Mouse (Mus musculus) forebrain, embryonic 13.5 days (tissue): ENCODE results near the gene Eno2. TPM values are rescaled to one million over a fixed set of nuclear protein-coding genes. Genes with fewer than 3 reads are reported as not detected.
"Not testable (repeated sequence)": the region's sequence is repeated elsewhere in the genome, so short reads cannot be mapped to it uniquely, and the experiment has no call there.

Experiments used
- ATAC-seq: fragments of 200-750 bp; cut with Nextera tagmentation; 2 replicates; pipeline ENCODE4 v1.8.0; 2017
- H3K27ac ChIP-seq: fragments of 300-500 bp; sonication (generic); 2 replicates; pipeline ENCODE4 v1.5.1; 2015; ENCODE audit warnings: inconsistent platforms, mild to moderate bottlenecking, moderate library complexity
- H3K27me3 ChIP-seq: fragments of 300-500 bp; sonication (generic); 2 replicates; pipeline ENCODE4 v1.6.1; 2015; ENCODE audit warnings: mild to moderate bottlenecking, inconsistent platforms
- H3K36me3 ChIP-seq: fragments of 300-500 bp; sonication (generic); 2 replicates; pipeline ENCODE4 v1.6.1; 2015; ENCODE audit warnings: mild to moderate bottlenecking, inconsistent platforms; ENCODE audit not compliant: poor library complexity, severe bottlenecking
- H3K4me1 ChIP-seq: fragments of 300-500 bp; sonication (generic); 2 replicates; pipeline ENCODE4 v1.6.1; 2015; ENCODE audit warnings: inconsistent platforms
- H3K4me2 ChIP-seq: fragments of 300-500 bp; sonication (generic); 2 replicates; pipeline ENCODE4 v1.6.1; 2015; ENCODE audit warnings: inconsistent platforms, mild to moderate bottlenecking, moderate library complexity
- H3K4me3 ChIP-seq: fragments of 300-500 bp; sonication (generic); 2 replicates; pipeline ENCODE4 v1.5.1; 2015; ENCODE audit warnings: mild to moderate bottlenecking, inconsistent platforms
- H3K9ac ChIP-seq: fragments of 300-500 bp; sonication (generic); 2 replicates; pipeline ENCODE4 v1.6.1; 2015; ENCODE audit warnings: mild to moderate bottlenecking, inconsistent platforms
- H3K9me3 ChIP-seq: fragments of 300-500 bp; sonication (generic); replicated peaks from 2 replicates; pipeline ENCODE4 v1.6.1; 2016; ENCODE audit warnings: inconsistent platforms
- WGBS: fragments of 180-500 bp; shearing (Covaris S2); methylation state at CpG from one replicate; pipeline ENCODE4 v1.1.7; 2015; 5-methylcytosine and 5-hydroxymethylcytosine counted together
- polyA plus RNA-seq: library from polyadenylated mRNA; unstranded; fragments of >200 nt; fragmentation: Nextera tagmentation; extraction: Ambion mirVana; gene quantifications from 2 replicates; pipeline ENCODE4 v1.2.1, GENCODE M21; 2015

Eno2 gene
- polyA plus RNA-seq, 1 experiment from 2014 or later: 15.4 TPM

- not testable (repeated sequence) for H3K9ac ChIP-seq, ATAC-seq, H3K27me3 ChIP-seq, H3K4me3 ChIP-seq, H3K9me3 ChIP-seq, H3K27ac ChIP-seq, H3K36me3 ChIP-seq, H3K4me2 ChIP-seq
- 98% methylated on average over 4 of the region's 4 CpGs for WGBS
- peaks cover 21% of the 10 kb centered on the region for H3K4me1 ChIP-seq
Observed at GRCm38 (mm10) chr6:124803691-124804090, 34.2 kb upstream of the Eno2 start.

- Histone ChIP-seq H3K9ac (no peak overlapping the region), H3K27me3 (no peaks in the 10 kb centered on the region)
- 76% methylated on average over 3 of the region's 3 CpGs for WGBS
Observed at GRCm38 (mm10) chr6:124803061-124803460, 33.6 kb upstream of the Eno2 start.

GRCm38 (mm10) chr6:124802400-124802799, 32.9 kb upstream of the Eno2 start:
- not testable (repeated sequence) for ATAC-seq, H3K9ac ChIP-seq, H3K27me3 ChIP-seq, H3K9me3 ChIP-seq, H3K36me3 ChIP-seq, H3K4me3 ChIP-seq, H3K27ac ChIP-seq
- WGBS: 18% methylated on average over 6 of the region's 9 CpGs
- Histone ChIP-seq H3K4me2 (peak overlapping the region; percentile 33), H3K4me1 (peaks cover 15% of the 10 kb centered on the region)

More at GRCm38 (mm10) chr6:124803061-124803460, 33.6 kb upstream of the Eno2 start:
- H3K36me3 ChIP-seq: no peaks in the 10 kb centered on the region
- no peak overlapping the region for H3K4me2 ChIP-seq
- no peaks in the 10 kb centered on the region for H3K9me3 ChIP-seq
- H3K4me3 ChIP-seq: no peak overlapping the region
- H3K27ac ChIP-seq: no peak overlapping the region
- no peak for ATAC-seq
- peaks cover 15% of the 10 kb centered on the region for H3K4me1 ChIP-seq

GRCm38 (mm10) chr6:124796200-124796599, 26.7 kb upstream of the Eno2 start:
- no peak for ATAC-seq
- no peak overlapping the region for H3K27ac ChIP-seq
- 89% methylated on average over 2 of the region's 2 CpGs for WGBS

GRCm38 (mm10) chr6:124795781-124796180, 26.3 kb upstream of the Eno2 start:
- H3K9ac ChIP-seq: no peak overlapping the region
- no peak overlapping the region for H3K4me2 ChIP-seq
- H3K27me3 ChIP-seq: no peaks in the 10 kb centered on the region
- H3K9me3 ChIP-seq: no peaks in the 10 kb centered on the region
- WGBS: 58% methylated on average over 4 of the region's 4 CpGs
- no peak for ATAC-seq
- no peaks in the 10 kb centered on the region for H3K36me3 ChIP-seq
- no peak overlapping the region for H3K27ac ChIP-seq
- no peak overlapping the region for H3K4me3 ChIP-seq
- H3K4me1 ChIP-seq: no peaks in the 10 kb centered on the region

More at GRCm38 (mm10) chr6:124796200-124796599, 26.7 kb upstream of the Eno2 start:
- Histone ChIP-seq H3K27me3 (no peaks in the 10 kb centered on the region), H3K36me3 (no peaks in the 10 kb centered on the region), H3K4me2 (no peak overlapping the region), H3K9ac (no peak overlapping the region), H3K9me3 (no peaks in the 10 kb centered on the region), H3K4me1 (no peaks in the 10 kb centered on the region), H3K4me3 (no peak overlapping the region)

GRCm38 (mm10) chr6:124791911-124792310, 22.4 kb upstream of the Eno2 start:
- Histone ChIP-seq H3K4me2 (no peak overlapping the region), H3K27me3 (no peaks in the 10 kb centered on the region), H3K9ac (no peak overlapping the region), H3K9me3 (no peaks in the 10 kb centered on the region), H3K4me1 (no peaks in the 10 kb centered on the region), H3K27ac (no peak overlapping the region), H3K36me3 (no peaks in the 10 kb centered on the region), H3K4me3 (no peak overlapping the region)
- no peak for ATAC-seq
- WGBS: 87% methylated on average over 3 of the region's 3 CpGs

GRCm38 (mm10) chr6:124790121-124790520, 20.6 kb upstream of the Eno2 start:
- no peaks in the 10 kb centered on the region for H3K27me3 ChIP-seq
- no peaks in the 10 kb centered on the region for H3K9me3 ChIP-seq
- no peaks in the 10 kb centered on the region for H3K36me3 ChIP-seq
- no peak overlapping the region for H3K4me3 ChIP-seq
- no peak overlapping the region for H3K4me2 ChIP-seq
- no peaks in the 10 kb centered on the region for H3K4me1 ChIP-seq
- ATAC-seq: no peak
- H3K9ac ChIP-seq: no peak overlapping the region
- no peak overlapping the region for H3K27ac ChIP-seq
- WGBS: 80% methylated on average over 4 of the region's 4 CpGs

GRCm38 (mm10) chr6:124789519-124789918, 20.0 kb upstream of the Eno2 start:
- Histone ChIP-seq H3K27me3 (no peaks in the 10 kb centered on the region), H3K9ac (no peak overlapping the region), H3K4me3 (no peak overlapping the region), H3K4me2 (no peak overlapping the region), H3K27ac (no peak overlapping the region), H3K9me3 (no peaks in the 10 kb centered on the region), H3K36me3 (no peaks in the 10 kb centered on the region), H3K4me1 (no peaks in the 10 kb centered on the region)
- WGBS: 81% methylated on average over 4 of the region's 4 CpGs
- ATAC-seq: no peak

GRCm38 (mm10) chr6:124787722-124788121, 18.2 kb upstream of the Eno2 start:
- no peak overlapping the region for H3K9ac ChIP-seq
- ATAC-seq: no peak
- H3K27ac ChIP-seq: no peak overlapping the region
- no peak overlapping the region for H3K4me3 ChIP-seq
- H3K36me3 ChIP-seq: no peaks in the 10 kb centered on the region
- 0 out of 2 replicates have a peak, but pooled peaks cover 1% of the 10 kb centered on the region for H3K4me1 ChIP-seq
- 82% methylated on average over 10 of the region's 10 CpGs for WGBS
- H3K4me2 ChIP-seq: no peak overlapping the region
- no peaks in the 10 kb centered on the region for H3K27me3 ChIP-seq
- H3K9me3 ChIP-seq: no peaks in the 10 kb centered on the region

- Histone ChIP-seq H3K4me2 (no peak overlapping the region), H3K9me3 (no peaks in the 10 kb centered on the region), H3K36me3 (no peaks in the 10 kb centered on the region), H3K9ac (no peak overlapping the region), H3K27me3 (no peaks in the 10 kb centered on the region), H3K4me3 (no peak overlapping the region), H3K27ac (no peak overlapping the region), H3K4me1 (peaks cover 7% of the 10 kb centered on the region; the same call in 1 of the 2 replicates)
- WGBS: 53% methylated on average over 8 of the region's 8 CpGs
- no peak for ATAC-seq
Observed at GRCm38 (mm10) chr6:124786756-124787420, 17.4 kb upstream of the Eno2 start.

- Histone ChIP-seq H3K4me2 (peak overlapping the region; percentile 32; the same call in 1 of the 2 replicates), H3K27me3 (peaks cover 5% of the 10 kb centered on the region; the same call in 1 of the 2 replicates), H3K36me3 (no peaks in the 10 kb centered on the region), H3K27ac (no peak overlapping the region), H3K9me3 (no peaks in the 10 kb centered on the region), H3K4me3 (no peak overlapping the region), H3K4me1 (peaks cover 20% of the 10 kb centered on the region), H3K9ac (no peak overlapping the region)
- 27% methylated on average over 6 of the region's 6 CpGs for WGBS
- ATAC-seq: no peak
Observed at GRCm38 (mm10) chr6:124782436-124782835, 13.0 kb upstream of the Eno2 start.

GRCm38 (mm10) chr6:124780917-124781316, 11.4 kb upstream of the Eno2 start:
- Histone ChIP-seq H3K27me3 (peaks cover 5% of the 10 kb centered on the region; the same call in 1 of the 2 replicates), H3K4me3 (no peak overlapping the region), H3K27ac (no peak overlapping the region), H3K9me3 (no peaks in the 10 kb centered on the region), H3K36me3 (no peaks in the 10 kb centered on the region), H3K4me1 (peaks cover 20% of the 10 kb centered on the region), H3K9ac (no peak overlapping the region), H3K4me2 (no peak overlapping the region)
- ATAC-seq: no peak
- WGBS: 87% methylated on average over 7 of the region's 7 CpGs

- Histone ChIP-seq H3K4me3 (peak overlapping the region; percentile 39), H3K36me3 (no peaks in the 10 kb centered on the region), H3K9ac (peak overlapping the region; percentile 45), H3K27me3 (peaks cover 5% of the 10 kb centered on the region; the same call in 1 of the 2 replicates), H3K4me1 (peaks cover 20% of the 10 kb centered on the region), H3K27ac (0 out of 2 replicates have a peak overlapping the region, but pooled peaks have one; percentile 1), H3K9me3 (no peaks in the 10 kb centered on the region), H3K4me2 (peak overlapping the region; percentile 72)
- WGBS: 1% methylated on average over 10 of the region's 10 CpGs
- ATAC-seq: peak; percentile 48; the same call in 1 of the 2 replicates
Observed at GRCm38 (mm10) chr6:124779984-124780416, 10.5 kb upstream of the Eno2 start.
